Mouse (Mus musculus): ENCODE results near the gene Whrn. TPM values are rescaled to one million over a fixed set of nuclear protein-coding genes. Genes with fewer than 3 reads are reported as not detected.

Whrn gene
- polyA plus RNA-seq, 1 experiment = 16.4 TPM

- Histone ChIP-seq H3K36me3 (ENCODE audit: control insufficient read depth, insufficient read depth, low read length) (no peaks in the 10 kb centered on the region), H3K4me3 (ENCODE audit: extremely low read depth, insufficient read depth, insufficient read length) (no peak overlapping the region), H3K27ac (ENCODE audit: insufficient read depth, low read length) (no peak overlapping the region), H3K4me1 (ENCODE audit: control insufficient read depth, insufficient read depth, insufficient read length) (peaks cover 7% of the 10 kb centered on the region; the same call in 1 of the 2 replicates), H3K27me3 (ENCODE audit: control insufficient read depth, insufficient read depth, low read length) (no peaks in the 10 kb centered on the region)
- TF ChIP-seq POLR2A (IDR thresholded peaks at IDR 0.05; ENCODE audit: low read depth, low read length) = no peak
- no peak for TF ChIP-seq CTCF (IDR thresholded peaks at IDR 0.05; ENCODE audit: extremely low read depth, insufficient read depth, insufficient read length, insufficient replicate concordance)
- DNase-seq (ENCODE audit: low read depth in 1 of 2, low spot score in 2 of 2) = no peak
- WGBS = 94% methylated on average over 6 of the region's 6 CpGs
Measured at GRCm38 (mm10) chr4:63476891-63477290, 18.9 kb downstream of the Whrn start.

- no peak overlapping the region for H3K27ac ChIP-seq (ENCODE audit: insufficient read depth, low read length)
- peak in 1 of 2 experiments; percentile 9 for DNase-seq (ENCODE audit: low read depth in 1 of 2, low spot score in 2 of 2)
- no peak overlapping the region for H3K4me3 ChIP-seq (ENCODE audit: extremely low read depth, insufficient read depth, insufficient read length)
- H3K27me3 ChIP-seq (ENCODE audit: control insufficient read depth, insufficient read depth, low read length) = no peaks in the 10 kb centered on the region
- WGBS = 43% methylated on average over 3 of the region's 3 CpGs
- no peak for TF ChIP-seq CTCF (IDR thresholded peaks at IDR 0.05; ENCODE audit: extremely low read depth, insufficient read depth, insufficient read length, insufficient replicate concordance)
- peaks cover 8% of the 10 kb centered on the region; the same call in 1 of the 2 replicates for H3K4me1 ChIP-seq (ENCODE audit: control insufficient read depth, insufficient read depth, insufficient read length)
- no peaks in the 10 kb centered on the region for H3K36me3 ChIP-seq (ENCODE audit: control insufficient read depth, insufficient read depth, low read length)
Measured at GRCm38 (mm10) chr4:63475208-63475607, 20.6 kb downstream of the Whrn start.

- H3K36me3 ChIP-seq (ENCODE audit: control insufficient read depth, insufficient read depth, low read length) = no peaks in the 10 kb centered on the region
Measured at GRCm38 (mm10) chr4:63474439-63474838, 21.4 kb downstream of the Whrn start.

GRCm38 (mm10) chr4:63467338-63467737 lies 28.5 kb downstream of the Whrn start:
- H3K4me1 ChIP-seq (ENCODE audit: control insufficient read depth, insufficient read depth, insufficient read length) = peaks cover 2% of the 10 kb centered on the region; the same call in 1 of the 2 replicates
- H3K36me3 ChIP-seq (ENCODE audit: control insufficient read depth, insufficient read depth, low read length) = no peaks in the 10 kb centered on the region
- 92% methylated on average over 9 of the region's 10 CpGs for WGBS
- H3K27me3 ChIP-seq (ENCODE audit: control insufficient read depth, insufficient read depth, low read length) = no peaks in the 10 kb centered on the region
- no peak overlapping the region for H3K27ac ChIP-seq (ENCODE audit: insufficient read depth, low read length)
- TF ChIP-seq CTCF (IDR thresholded peaks at IDR 0.05; ENCODE audit: extremely low read depth, insufficient read depth, insufficient read length, insufficient replicate concordance) (no peak), POLR2A (IDR thresholded peaks at IDR 0.05; ENCODE audit: low read depth, low read length) (no peak)
- DNase-seq (ENCODE audit: low read depth in 1 of 2, low spot score in 2 of 2) = no peak
- H3K4me3 ChIP-seq (ENCODE audit: extremely low read depth, insufficient read depth, insufficient read length) = no peak overlapping the region

More at GRCm38 (mm10) chr4:63474439-63474838, 21.4 kb downstream of the Whrn start:
- Histone ChIP-seq H3K4me3 (ENCODE audit: extremely low read depth, insufficient read depth, insufficient read length) (no peak overlapping the region), H3K27me3 (ENCODE audit: control insufficient read depth, insufficient read depth, low read length) (no peaks in the 10 kb centered on the region), H3K4me1 (ENCODE audit: control insufficient read depth, insufficient read depth, insufficient read length) (peaks cover 9% of the 10 kb centered on the region; the same call in 1 of the 2 replicates), H3K27ac (ENCODE audit: insufficient read depth, low read length) (no peak overlapping the region)
- TF ChIP-seq CTCF (IDR thresholded peaks at IDR 0.05; ENCODE audit: extremely low read depth, insufficient read depth, insufficient read length, insufficient replicate concordance) (no peak), POLR2A (IDR thresholded peaks at IDR 0.05; ENCODE audit: low read depth, low read length) (no peak)
- 19% methylated on average over 2 of the region's 2 CpGs for WGBS
- DNase-seq (ENCODE audit: low read depth in 1 of 2, low spot score in 2 of 2) = no peak

GRCm38 (mm10) chr4:63466192-63466591 lies 29.6 kb downstream of the Whrn start:
- TF ChIP-seq CTCF (IDR thresholded peaks at IDR 0.05; ENCODE audit: extremely low read depth, insufficient read depth, insufficient read length, insufficient replicate concordance) = no peak
- no peak for TF ChIP-seq POLR2A (IDR thresholded peaks at IDR 0.05; ENCODE audit: low read depth, low read length)
- 87% methylated on average over 6 of the region's 6 CpGs for WGBS

GRCm38 (mm10) chr4:63460876-63461525 lies 34.8 kb downstream of the Whrn start:
- H3K27me3 ChIP-seq (ENCODE audit: control insufficient read depth, insufficient read depth, low read length) = no peaks in the 10 kb centered on the region
- H3K4me1 ChIP-seq (ENCODE audit: control insufficient read depth, insufficient read depth, insufficient read length) = no peaks in the 10 kb centered on the region
- no peak for DNase-seq (ENCODE audit: low read depth in 1 of 2, low spot score in 2 of 2)
- H3K36me3 ChIP-seq (ENCODE audit: control insufficient read depth, insufficient read depth, low read length) = peaks cover 1% of the 10 kb centered on the region; the same call in 1 of the 2 replicates
- H3K4me3 ChIP-seq (ENCODE audit: extremely low read depth, insufficient read depth, insufficient read length) = no peak overlapping the region
- TF ChIP-seq POLR2A (IDR thresholded peaks at IDR 0.05; ENCODE audit: low read depth, low read length) (no peak), CTCF (IDR thresholded peaks at IDR 0.05; ENCODE audit: extremely low read depth, insufficient read depth, insufficient read length, insufficient replicate concordance) (no peak)
- WGBS = 94% methylated on average over 7 of the region's 7 CpGs
- no peak overlapping the region for H3K27ac ChIP-seq (ENCODE audit: insufficient read depth, low read length)

More at GRCm38 (mm10) chr4:63466192-63466591, 29.6 kb downstream of the Whrn start:
- no peak for DNase-seq (ENCODE audit: low read depth in 1 of 2, low spot score in 2 of 2)
- H3K36me3 ChIP-seq (ENCODE audit: control insufficient read depth, insufficient read depth, low read length) = no peaks in the 10 kb centered on the region
- H3K4me1 ChIP-seq (ENCODE audit: control insufficient read depth, insufficient read depth, insufficient read length) = peaks cover 2% of the 10 kb centered on the region; the same call in 1 of the 2 replicates
- no peak overlapping the region for H3K27ac ChIP-seq (ENCODE audit: insufficient read depth, low read length)
- H3K4me3 ChIP-seq (ENCODE audit: extremely low read depth, insufficient read depth, insufficient read length) = no peak overlapping the region
- H3K27me3 ChIP-seq (ENCODE audit: control insufficient read depth, insufficient read depth, low read length) = no peaks in the 10 kb centered on the region

- no peaks in the 10 kb centered on the region for H3K4me1 ChIP-seq (ENCODE audit: control insufficient read depth, insufficient read depth, insufficient read length)
- H3K27me3 ChIP-seq (ENCODE audit: control insufficient read depth, insufficient read depth, low read length) = no peaks in the 10 kb centered on the region
- no peak overlapping the region for H3K4me3 ChIP-seq (ENCODE audit: extremely low read depth, insufficient read depth, insufficient read length)
- peaks cover 1% of the 10 kb centered on the region; the same call in 1 of the 2 replicates for H3K36me3 ChIP-seq (ENCODE audit: control insufficient read depth, insufficient read depth, low read length)
- WGBS = 90% methylated on average over 16 of the region's 16 CpGs
- H3K27ac ChIP-seq (ENCODE audit: insufficient read depth, low read length) = no peak overlapping the region
- TF ChIP-seq CTCF (IDR thresholded peaks at IDR 0.05; ENCODE audit: extremely low read depth, insufficient read depth, insufficient read length, insufficient replicate concordance) (no peak), POLR2A (IDR thresholded peaks at IDR 0.05; ENCODE audit: low read depth, low read length) (no peak)
- no peak for DNase-seq (ENCODE audit: low read depth in 1 of 2, low spot score in 2 of 2)
Measured at GRCm38 (mm10) chr4:63459141-63459789, 36.5 kb downstream of the Whrn start.

Measured in spleen, adult 2 months (tissue).